Mouse (Mus musculus) midbrain, embryonic 16.5 days (tissue): Measurements from ENCODE around the gene Dram1. TPM values are rescaled to one million over a fixed set of nuclear protein-coding genes. Genes with fewer than 3 reads are reported as not detected.

ENCODE experiments used
- ATAC-seq: fragments of 200-750 bp; cut with Nextera tagmentation; 2 replicates; pipeline ENCODE4 v1.8.0; 2017; ENCODE audit warnings: moderate TSS enrichment
- H3K27ac ChIP-seq: fragments of 300-500 bp; sonication (generic); 2 replicates; pipeline ENCODE4 v1.5.1; 2014; ENCODE audit warnings: mild to moderate bottlenecking, low read length, mixed read lengths
- H3K27me3 ChIP-seq: fragments of 300-500 bp; sonication (generic); 2 replicates; pipeline ENCODE4 v1.6.1; 2014; ENCODE audit warnings: low read depth, low read length, mixed read lengths; ENCODE audit not compliant: control insufficient read depth, insufficient read depth
- H3K36me3 ChIP-seq: fragments of 300-500 bp; sonication (generic); 2 replicates; pipeline ENCODE4 v1.6.1; 2014; ENCODE audit warnings: mild to moderate bottlenecking, low read length, moderate library complexity, mixed read lengths; ENCODE audit not compliant: control insufficient read depth, insufficient read depth
- H3K4me1 ChIP-seq: fragments of 300-500 bp; sonication (generic); 2 replicates; pipeline ENCODE4 v1.6.1; 2014; ENCODE audit warnings: mild to moderate bottlenecking, low read length, mixed read lengths; ENCODE audit not compliant: control insufficient read depth, insufficient read depth
- H3K4me2 ChIP-seq: fragments of 300-500 bp; sonication (generic); 2 replicates; pipeline ENCODE4 v1.6.1; 2014; ENCODE audit warnings: mild to moderate bottlenecking, low read length, mixed read lengths
- H3K4me3 ChIP-seq: fragments of 300-500 bp; sonication (generic); 2 replicates; pipeline ENCODE4 v1.5.1; 2014; ENCODE audit warnings: low read depth, mild to moderate bottlenecking, low read length, moderate library complexity, mixed read lengths
- H3K9ac ChIP-seq: fragments of 300-500 bp; sonication (generic); 2 replicates; pipeline ENCODE4 v1.6.1; 2014; ENCODE audit warnings: low read depth, low read length, mixed read lengths
- H3K9me3 ChIP-seq: fragments of 300-500 bp; sonication (generic); replicated peaks from 2 replicates; pipeline ENCODE4 v1.6.1; 2014; ENCODE audit warnings: mild to moderate bottlenecking, low read length, mixed read lengths; ENCODE audit not compliant: control insufficient read depth, poor library complexity, severe bottlenecking
- WGBS: fragments of 180-500 bp; shearing (Covaris S2); extraction: QIAGEN DNeasy Blood & Tissue Kit; methylation state at CpG from one replicate; pipeline ENCODE4 v1.1.7; 2014; 5-methylcytosine and 5-hydroxymethylcytosine counted together
- polyA plus RNA-seq: library from polyadenylated mRNA; unstranded; fragments of >200 nt; fragmentation: Nextera tagmentation; extraction: Ambion mirVana; gene quantifications from 2 replicates; pipeline ENCODE4 v1.2.1, GENCODE M21; 2015

Dram1 gene
- polyA plus RNA-seq, 1 experiment from 2014 or later: 0.80 TPM

GRCm38 (mm10) chr10:88346454-88347245 lies 32.2 kb downstream of the Dram1 start:
- Histone ChIP-seq H3K27ac (no peak overlapping the region), H3K9me3 (no peaks in the 10 kb centered on the region), H3K9ac (no peak overlapping the region), H3K4me3 (no peak overlapping the region), H3K27me3 (no peaks in the 10 kb centered on the region), H3K4me1 (no peaks in the 10 kb centered on the region), H3K4me2 (no peak overlapping the region), H3K36me3 (no peaks in the 10 kb centered on the region)
- ATAC-seq: no peak
- WGBS: 79% methylated on average over 12 of the region's 12 CpGs

GRCm38 (mm10) chr10:88345899-88346401 lies 32.9 kb downstream of the Dram1 start:
- Histone ChIP-seq H3K4me3 (no peak overlapping the region), H3K27me3 (no peaks in the 10 kb centered on the region), H3K9me3 (no peaks in the 10 kb centered on the region), H3K36me3 (no peaks in the 10 kb centered on the region), H3K4me2 (no peak overlapping the region), H3K4me1 (no peaks in the 10 kb centered on the region), H3K9ac (no peak overlapping the region), H3K27ac (no peak overlapping the region)
- 48% methylated on average over 11 of the region's 11 CpGs for WGBS
- no peak for ATAC-seq

GRCm38 (mm10) chr10:88341368-88341767 lies 37.5 kb downstream of the Dram1 start:
- H3K27me3 ChIP-seq: no peaks in the 10 kb centered on the region
- WGBS: 92% methylated on average over 6 of the region's 6 CpGs

GRCm38 (mm10) chr10:88340660-88341059 lies 38.2 kb downstream of the Dram1 start:
- H3K9ac ChIP-seq: no peak overlapping the region
- no peaks in the 10 kb centered on the region for H3K36me3 ChIP-seq
- H3K27ac ChIP-seq: no peak overlapping the region
- H3K4me1 ChIP-seq: no peaks in the 10 kb centered on the region
- ATAC-seq: no peak
- H3K4me3 ChIP-seq: no peak overlapping the region
- H3K27me3 ChIP-seq: no peaks in the 10 kb centered on the region
- no peaks in the 10 kb centered on the region for H3K9me3 ChIP-seq
- no peak overlapping the region for H3K4me2 ChIP-seq
- WGBS: 91% methylated on average over 9 of the region's 9 CpGs

More at GRCm38 (mm10) chr10:88341368-88341767, 37.5 kb downstream of the Dram1 start:
- no peak overlapping the region for H3K4me3 ChIP-seq
- H3K4me1 ChIP-seq: no peaks in the 10 kb centered on the region
- no peak overlapping the region for H3K27ac ChIP-seq
- no peak overlapping the region for H3K4me2 ChIP-seq
- no peak overlapping the region for H3K9ac ChIP-seq
- ATAC-seq: no peak
- no peaks in the 10 kb centered on the region for H3K9me3 ChIP-seq
- H3K36me3 ChIP-seq: no peaks in the 10 kb centered on the region

- ATAC-seq: peak; percentile 33; the same call in 1 of the 2 replicates
- 23% methylated on average over 5 of the region's 5 CpGs for WGBS
- no peaks in the 10 kb centered on the region for H3K36me3 ChIP-seq
These were observed 48.2 kb downstream of the Dram1 start for GRCm38 (mm10) chr10:88330695-88331094.

GRCm38 (mm10) chr10:88328056-88328450 lies 50.8 kb downstream of the Dram1 start:
- no peak overlapping the region for H3K4me3 ChIP-seq
- no peak overlapping the region for H3K9ac ChIP-seq
- no peak overlapping the region for H3K4me2 ChIP-seq
- H3K9me3 ChIP-seq: no peaks in the 10 kb centered on the region
- 74% methylated on average over 4 of the region's 4 CpGs for WGBS
- H3K27me3 ChIP-seq: no peaks in the 10 kb centered on the region
- H3K36me3 ChIP-seq: no peaks in the 10 kb centered on the region
- ATAC-seq: no peak
- no peak overlapping the region for H3K27ac ChIP-seq
- peaks cover 3% of the 10 kb centered on the region; the same call in 1 of the 2 replicates for H3K4me1 ChIP-seq

More at GRCm38 (mm10) chr10:88330695-88331094, 48.2 kb downstream of the Dram1 start:
- no peak overlapping the region for H3K9ac ChIP-seq
- H3K27ac ChIP-seq: no peak overlapping the region
- H3K9me3 ChIP-seq: no peaks in the 10 kb centered on the region
- no peaks in the 10 kb centered on the region for H3K27me3 ChIP-seq
- no peak overlapping the region for H3K4me3 ChIP-seq
- H3K4me2 ChIP-seq: no peak overlapping the region
- H3K4me1 ChIP-seq: peaks cover 3% of the 10 kb centered on the region; the same call in 1 of the 2 replicates

- Histone ChIP-seq H3K4me2 (peak overlapping the region; percentile 49), H3K4me3 (no peak overlapping the region), H3K36me3 (no peaks in the 10 kb centered on the region), H3K9me3 (no peaks in the 10 kb centered on the region), H3K27me3 (no peaks in the 10 kb centered on the region), H3K4me1 (peaks cover 3% of the 10 kb centered on the region; the same call in 1 of the 2 replicates), H3K27ac (no peak overlapping the region), H3K9ac (0 out of 2 replicates have a peak overlapping the region, but pooled peaks have one; percentile 27)
- WGBS: 47% methylated on average over 11 of the region's 11 CpGs
- ATAC-seq: peak; percentile 90
These were observed 51.5 kb downstream of the Dram1 start for GRCm38 (mm10) chr10:88327160-88328055.

- Histone ChIP-seq H3K27ac (no peak overlapping the region), H3K27me3 (no peaks in the 10 kb centered on the region), H3K36me3 (no peaks in the 10 kb centered on the region), H3K4me3 (no peak overlapping the region), H3K9me3 (no peaks in the 10 kb centered on the region), H3K9ac (no peak overlapping the region), H3K4me2 (no peak overlapping the region), H3K4me1 (no peaks in the 10 kb centered on the region)
- no peak for ATAC-seq
- 80% methylated on average over 5 of the region's 5 CpGs for WGBS
These were observed 57.1 kb downstream of the Dram1 start for GRCm38 (mm10) chr10:88321739-88322138.
